Mouse (Mus musculus) midbrain, embryonic 13.5 days (tissue): ENCODE results near the gene Eif4g2. TPM values are rescaled to one million over a fixed set of nuclear protein-coding genes. Genes with fewer than 3 reads are reported as not detected.

Experiments used
- ATAC-seq: fragments of 200-750 bp; cut with Nextera tagmentation; 2 replicates; pipeline ENCODE4 v1.8.0; 2017; ENCODE audit warnings: mild to moderate bottlenecking, moderate TSS enrichment, moderate library complexity
- H3K27ac ChIP-seq: fragments of 300-500 bp; sonication (generic); 2 replicates; pipeline ENCODE4 v1.5.1; 2015; ENCODE audit warnings: inconsistent platforms, mild to moderate bottlenecking, moderate library complexity
- H3K27me3 ChIP-seq: fragments of 300-500 bp; sonication (generic); 2 replicates; pipeline ENCODE4 v1.6.1; 2015; ENCODE audit warnings: mild to moderate bottlenecking, inconsistent platforms
- H3K36me3 ChIP-seq: fragments of 300-500 bp; sonication (generic); 2 replicates; pipeline ENCODE4 v1.6.1; 2015; ENCODE audit warnings: mild to moderate bottlenecking, inconsistent platforms
- H3K4me1 ChIP-seq: fragments of 300-500 bp; sonication (generic); replicated peaks from 2 replicates; pipeline ENCODE4 v1.6.1; 2015; ENCODE audit warnings: inconsistent platforms
- H3K4me2 ChIP-seq: fragments of 300-500 bp; sonication (generic); replicated peaks from 2 replicates; pipeline ENCODE4 v1.6.1; 2015; ENCODE audit warnings: moderate library complexity, mild to moderate bottlenecking, inconsistent platforms
- H3K4me3 ChIP-seq: fragments of 300-500 bp; sonication (generic); replicated peaks from 2 replicates; pipeline ENCODE4 v1.5.1; 2015; ENCODE audit warnings: mild to moderate bottlenecking, inconsistent platforms
- H3K9ac ChIP-seq: fragments of 300-500 bp; sonication (generic); replicated peaks from 2 replicates; pipeline ENCODE4 v1.6.1; 2015; ENCODE audit warnings: mild to moderate bottlenecking, inconsistent platforms
- H3K9me3 ChIP-seq: fragments of 300-500 bp; sonication (generic); 2 replicates; pipeline ENCODE4 v1.6.1; 2016; ENCODE audit warnings: mild to moderate bottlenecking, inconsistent platforms
- WGBS: fragments of 180-500 bp; shearing (Covaris S2); methylation state at CpG from one replicate; pipeline ENCODE4 v1.1.7; 2015; 5-methylcytosine and 5-hydroxymethylcytosine counted together
- polyA plus RNA-seq: library from polyadenylated mRNA; unstranded; fragments of >200 nt; fragmentation: Nextera tagmentation; extraction: Ambion mirVana; gene quantifications from 2 replicates; pipeline ENCODE4 v1.2.1, GENCODE M21; 2015

Gene Eif4g2
- polyA plus RNA-seq: 1,301 and 1,321 TPM in 2 replicates

DNA sequence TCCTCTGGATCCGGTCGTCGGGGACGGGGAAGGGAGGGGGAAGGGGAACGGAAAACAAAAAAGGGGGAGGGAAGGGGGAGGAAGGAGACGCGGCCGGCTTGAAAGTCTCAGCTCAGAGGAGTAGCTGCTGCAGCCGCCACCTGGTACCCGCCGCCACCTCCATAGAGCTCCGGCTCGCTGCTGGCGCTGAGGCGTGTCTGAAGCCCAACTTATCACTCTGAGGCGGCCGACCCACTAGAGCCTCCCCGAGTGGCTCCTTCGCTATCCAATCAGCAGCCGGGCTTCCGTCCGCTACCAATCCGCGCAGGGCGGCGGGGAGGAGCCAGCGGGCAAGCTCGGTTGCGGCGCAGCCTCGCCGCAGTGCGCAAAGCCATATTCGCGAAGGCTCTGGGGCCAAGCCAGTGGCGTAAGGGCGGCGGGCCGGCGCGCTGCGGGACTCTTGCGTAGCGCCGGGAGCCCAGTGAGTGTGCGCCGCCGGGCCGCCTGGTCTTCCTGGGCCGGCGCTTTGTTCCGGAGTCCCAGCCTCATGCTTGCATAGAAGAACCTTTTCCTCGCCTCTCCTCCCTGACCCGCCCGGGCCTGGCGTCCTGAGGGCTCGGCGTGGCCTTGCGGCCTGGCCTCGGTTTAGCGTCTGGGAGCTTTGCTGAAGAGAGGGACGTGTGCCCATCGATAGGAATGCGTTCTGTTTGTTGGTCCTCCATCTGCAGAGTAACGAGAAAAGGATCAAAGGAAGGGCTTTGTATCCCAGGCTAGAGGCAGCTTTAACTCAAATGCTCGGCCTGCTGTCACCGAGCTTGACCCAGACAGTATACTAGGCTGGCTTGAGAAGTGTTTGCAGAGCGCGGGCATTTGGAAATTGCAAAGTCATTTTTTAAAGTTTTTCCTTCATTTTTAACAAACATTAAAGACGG, at the start of gene Eif4g2:
Gene Eif4g2, minus strand, starts transcription at position 209 of the 911 bp plus-strand sequence.
- Histone ChIP-seq H3K4me3 (peak within 1 kb of the TSS; percentile 99), H3K27me3 (no peaks in the 10 kb centered on the region), H3K4me1 (peaks cover 31% of the 10 kb centered on the region), H3K27ac (peak within 1 kb of the TSS; percentile 100), H3K36me3 (peaks cover 32% of the 10 kb centered on the region), H3K9me3 (no peaks in the 10 kb centered on the region), H3K9ac (peak within 1 kb of the TSS; percentile 100), H3K4me2 (peak within 1 kb of the TSS; percentile 92)
- WGBS: under 1% methylated on average over 70 of the region's 70 CpGs
- ATAC-seq: peak; percentile 99

DNA sequence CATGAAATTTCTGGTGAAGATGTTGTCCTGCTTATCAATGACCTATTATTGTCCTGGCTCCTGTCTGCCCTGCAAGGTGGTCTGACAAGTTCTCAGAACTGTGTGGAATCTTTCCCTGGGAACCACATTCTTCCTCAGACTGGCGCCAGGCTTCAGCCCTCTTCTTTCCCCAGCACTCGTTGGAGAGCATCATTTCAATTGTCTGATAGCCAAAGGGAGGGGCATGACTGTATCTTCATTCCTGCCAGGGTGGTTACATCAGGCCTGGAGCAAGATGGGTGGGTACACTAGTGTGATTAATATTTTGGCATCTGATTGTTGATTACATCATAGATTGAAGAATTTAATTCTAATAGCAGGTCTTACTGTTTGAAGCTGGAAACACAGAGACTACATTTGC, 49.8 kb upstream of the Eif4g2 start:
- WGBS: 76% methylated on average over 2 of the region's 2 CpGs
- Histone ChIP-seq H3K9ac (no peak overlapping the region), H3K4me2 (no peak overlapping the region), H3K4me1 (no peaks in the 10 kb centered on the region), H3K36me3 (no peaks in the 10 kb centered on the region), H3K27ac (no peak overlapping the region), H3K9me3 (no peaks in the 10 kb centered on the region), H3K27me3 (no peaks in the 10 kb centered on the region), H3K4me3 (no peak overlapping the region)
- no peak for ATAC-seq

DNA sequence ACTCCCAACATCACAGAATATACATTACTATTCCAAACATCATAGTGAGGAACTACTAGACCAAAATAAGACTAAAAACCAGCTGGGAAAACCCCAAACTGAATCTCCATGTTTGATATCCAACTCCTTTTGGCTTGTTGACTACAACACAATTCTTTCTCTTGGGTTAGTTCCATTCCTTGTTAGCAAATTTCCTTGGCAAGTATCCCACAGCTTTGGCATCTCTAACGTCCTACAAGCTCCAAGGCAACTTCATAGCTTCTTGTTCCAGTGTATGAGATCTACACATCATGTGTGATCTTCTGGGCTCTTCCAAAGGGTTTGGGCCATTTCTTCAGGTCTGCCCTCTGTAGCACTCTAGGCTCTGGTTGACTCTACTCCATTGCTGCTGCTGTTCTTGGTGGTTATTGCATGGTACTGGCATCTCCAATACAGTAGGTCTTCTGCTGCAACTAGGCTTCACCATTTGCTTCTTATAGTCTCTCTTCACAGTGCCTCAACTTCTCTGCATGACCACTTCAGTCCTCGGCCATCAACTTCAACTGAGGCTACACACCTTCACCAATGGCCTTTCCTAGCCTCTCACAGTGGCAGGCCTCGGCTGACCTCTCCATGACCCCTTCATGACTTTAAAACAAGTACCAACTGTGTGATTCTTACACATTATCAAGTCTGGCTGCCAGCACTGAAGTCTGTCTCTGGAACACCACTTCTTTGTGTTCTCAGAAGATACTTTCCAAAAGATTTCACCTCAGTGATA, 44.0 kb upstream of the Eif4g2 start:
- Histone ChIP-seq H3K36me3 (no peaks in the 10 kb centered on the region), H3K9ac (no peak overlapping the region), H3K27ac (no peak overlapping the region), H3K27me3 (no peaks in the 10 kb centered on the region), H3K9me3 (no peaks in the 10 kb centered on the region), H3K4me2 (no peak overlapping the region), H3K4me1 (0 out of 2 replicates have a peak, but pooled peaks cover 7% of the 10 kb centered on the region), H3K4me3 (no peak overlapping the region)
- 80% methylated on average over 3 of the region's 3 CpGs for WGBS
- ATAC-seq: no peak

DNA sequence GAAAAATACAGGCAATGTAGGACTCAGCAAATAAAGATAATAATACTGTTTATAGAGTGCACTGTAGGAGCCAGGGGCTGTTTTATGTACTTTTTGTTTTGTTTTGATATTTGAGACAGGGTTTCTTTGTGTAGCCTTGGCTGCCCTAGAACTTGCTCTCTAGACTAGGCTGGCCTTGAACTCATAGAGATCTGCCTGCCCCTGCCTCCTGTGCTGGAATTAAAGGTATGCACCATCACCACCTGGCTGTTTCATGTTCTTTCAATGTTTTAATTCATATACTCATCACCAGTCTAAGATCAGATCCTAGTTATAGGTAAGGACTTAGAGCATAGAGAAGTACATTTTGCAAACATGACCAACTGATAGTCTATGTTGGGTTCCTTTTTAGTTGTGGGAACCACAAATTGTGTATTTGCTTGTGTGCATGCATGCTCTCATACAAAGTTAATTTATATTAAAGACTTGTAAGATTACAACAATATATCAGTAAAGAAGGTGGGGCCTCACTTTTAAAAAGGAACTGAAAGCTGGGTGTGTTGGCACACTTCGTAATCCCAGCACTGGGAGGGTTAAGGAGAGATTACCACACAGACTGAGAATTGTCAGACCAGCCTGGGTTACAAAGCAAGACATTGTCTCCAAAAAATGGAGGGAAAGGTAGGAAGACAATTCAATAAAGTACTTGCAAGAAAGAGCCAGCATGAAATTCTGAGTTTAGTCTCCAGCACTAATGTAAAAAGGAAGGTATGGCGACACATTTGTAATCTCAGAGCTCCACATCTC, 41.1 kb upstream of the Eif4g2 start:
- Histone ChIP-seq H3K9me3 (no peaks in the 10 kb centered on the region), H3K36me3 (no peaks in the 10 kb centered on the region), H3K4me3 (no peak overlapping the region), H3K9ac (no peak overlapping the region), H3K4me2 (no peak overlapping the region), H3K27me3 (no peaks in the 10 kb centered on the region), H3K4me1 (peaks cover 14% of the 10 kb centered on the region), H3K27ac (no peak overlapping the region)
- ATAC-seq: no peak
- WGBS: 96% methylated on average over 2 of the region's 2 CpGs

DNA sequence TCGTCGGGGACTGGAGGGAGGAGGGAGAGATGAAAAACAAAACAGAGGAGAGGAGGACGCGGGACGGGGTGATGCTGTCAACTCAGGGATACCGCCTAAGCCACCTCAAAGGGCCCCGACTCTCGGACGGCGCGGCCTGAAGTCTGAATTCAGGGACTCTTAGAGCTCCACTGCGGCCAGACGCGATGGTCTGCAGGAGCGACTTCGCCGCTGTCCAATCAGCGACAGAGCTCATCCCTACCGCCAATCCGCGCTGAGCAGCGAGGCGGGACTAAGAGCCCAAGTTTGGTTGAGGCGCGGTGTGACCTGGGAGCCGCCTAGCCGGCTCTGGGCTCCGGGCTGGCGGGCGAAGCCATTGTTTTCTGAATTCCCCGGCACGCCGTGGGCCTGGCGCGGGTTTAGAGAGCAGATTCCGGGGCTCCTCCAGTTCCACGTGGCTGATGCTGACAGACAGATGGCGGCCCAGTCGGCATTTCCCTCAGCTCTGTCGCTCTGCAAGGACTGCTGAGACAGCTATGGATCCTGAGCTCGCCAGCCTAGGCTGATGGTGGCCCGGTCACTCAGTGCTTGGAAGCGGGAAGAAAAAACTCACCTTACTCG, 39.8 kb upstream of the Eif4g2 start:
- ATAC-seq: peak; percentile 99
- Histone ChIP-seq H3K9ac (peak overlapping the region; percentile 89), H3K4me3 (peak overlapping the region; percentile 63), H3K4me2 (peak overlapping the region; percentile 85), H3K4me1 (peaks cover 14% of the 10 kb centered on the region), H3K27me3 (no peaks in the 10 kb centered on the region), H3K27ac (peak overlapping the region; percentile 99), H3K36me3 (no peaks in the 10 kb centered on the region), H3K9me3 (no peaks in the 10 kb centered on the region)
- under 1% methylated on average over 44 of the region's 44 CpGs for WGBS

DNA sequence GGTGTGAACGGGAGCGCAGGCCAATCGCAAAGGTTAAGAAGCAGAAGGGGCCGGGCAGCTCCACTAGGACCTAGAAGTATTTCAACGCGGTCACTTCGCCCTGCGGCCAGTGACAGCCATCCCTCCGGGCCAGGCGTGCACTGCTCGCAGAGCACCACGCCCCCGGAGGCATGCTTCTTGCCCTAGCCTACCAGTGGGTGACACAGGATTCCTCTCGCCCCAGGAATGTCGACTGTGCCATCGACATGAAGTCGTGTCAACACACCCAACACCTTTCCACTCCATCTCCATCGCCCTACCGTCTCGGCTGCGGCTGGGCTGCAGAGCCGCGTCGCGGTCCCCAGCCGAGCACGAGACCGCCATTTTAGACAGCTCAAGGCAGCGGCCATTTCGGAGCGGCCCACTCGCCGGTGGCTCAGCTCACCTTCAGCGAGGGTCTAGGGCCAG, 39.3 kb upstream of the Eif4g2 start:
- Histone ChIP-seq H3K9ac (peak overlapping the region; percentile 89), H3K9me3 (no peaks in the 10 kb centered on the region), H3K27me3 (no peaks in the 10 kb centered on the region), H3K4me2 (peak overlapping the region; percentile 85), H3K36me3 (no peaks in the 10 kb centered on the region), H3K27ac (peak overlapping the region; percentile 99), H3K4me1 (peaks cover 14% of the 10 kb centered on the region), H3K4me3 (peak overlapping the region; percentile 63)
- peak; percentile 90 for ATAC-seq
- under 1% methylated on average over 34 of the region's 34 CpGs for WGBS

DNA sequence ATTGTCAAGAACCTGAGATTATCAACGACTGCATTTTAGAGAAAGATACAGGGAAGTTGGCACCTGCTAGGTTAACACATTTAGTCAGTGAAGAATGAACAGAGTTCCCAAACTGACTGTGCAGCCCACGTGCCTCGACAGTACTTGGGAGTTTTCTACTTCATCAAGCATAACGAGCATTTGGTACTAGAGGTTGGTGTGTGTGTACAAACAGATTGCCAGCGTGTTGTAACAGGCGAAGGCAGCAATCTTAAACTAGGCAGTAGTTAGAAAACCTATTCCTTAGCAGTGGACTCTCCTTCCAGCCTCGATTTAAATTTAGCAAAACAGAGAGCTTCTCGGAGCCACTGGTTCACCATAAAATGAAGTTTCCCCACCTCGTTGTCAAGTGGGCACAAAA, 38.7 kb upstream of the Eif4g2 start:
- ATAC-seq: no peak
- no peaks in the 10 kb centered on the region for H3K9me3 ChIP-seq
- peaks cover 14% of the 10 kb centered on the region for H3K4me1 ChIP-seq
- no peaks in the 10 kb centered on the region for H3K36me3 ChIP-seq
- H3K9ac ChIP-seq: peak overlapping the region; percentile 89
- peak overlapping the region; percentile 99 for H3K27ac ChIP-seq
- WGBS: 30% methylated on average over 9 of the region's 9 CpGs
- peak overlapping the region; percentile 63 for H3K4me3 ChIP-seq
- H3K4me2 ChIP-seq: peak overlapping the region; percentile 85
- H3K27me3 ChIP-seq: no peaks in the 10 kb centered on the region

DNA sequence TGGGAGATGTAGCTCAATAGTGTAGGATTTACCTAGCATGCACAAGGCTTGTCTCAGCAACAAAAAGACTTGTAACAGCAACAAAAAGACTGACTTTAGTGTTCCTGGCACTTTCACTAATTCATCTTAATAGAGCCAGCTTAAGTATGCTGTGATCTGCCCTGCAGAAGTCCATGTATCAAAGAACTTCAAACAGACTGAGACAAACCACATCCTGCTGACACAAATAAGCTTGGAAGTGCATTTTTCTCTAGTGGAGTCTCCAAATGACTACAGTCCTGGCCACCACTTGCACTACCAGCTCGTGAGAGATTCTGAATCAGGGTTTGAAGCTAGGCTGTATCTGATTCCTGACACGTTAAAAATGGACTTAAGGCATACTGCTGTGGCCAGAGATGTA, 26.7 kb upstream of the Eif4g2 start:
- 81% methylated on average over 2 of the region's 2 CpGs for WGBS
- no peak overlapping the region for H3K4me3 ChIP-seq
- no peaks in the 10 kb centered on the region for H3K4me1 ChIP-seq
- H3K36me3 ChIP-seq: peaks cover 10% of the 10 kb centered on the region
- H3K9me3 ChIP-seq: no peaks in the 10 kb centered on the region
- no peak overlapping the region for H3K27ac ChIP-seq
- H3K27me3 ChIP-seq: no peaks in the 10 kb centered on the region
- no peak overlapping the region for H3K4me2 ChIP-seq
- ATAC-seq: no peak
- no peak overlapping the region for H3K9ac ChIP-seq

DNA sequence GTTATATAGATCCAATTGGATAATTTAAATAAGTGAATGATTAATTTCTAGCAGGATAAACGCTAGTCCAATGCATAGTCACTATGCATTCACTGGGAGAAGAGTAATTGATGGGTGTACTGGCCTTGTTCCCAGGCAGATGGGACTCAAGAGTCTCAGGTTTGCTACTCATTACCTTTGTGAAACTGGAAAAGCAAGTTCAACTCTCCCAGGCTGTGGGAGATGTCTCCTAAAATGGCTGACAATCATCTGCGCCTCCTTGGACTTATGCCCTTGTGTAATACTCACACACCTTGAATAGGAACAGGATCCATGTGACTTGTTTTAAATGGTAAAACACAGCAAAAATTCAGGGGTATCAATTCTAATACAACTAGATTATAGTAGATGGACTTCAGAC, 26.3 kb upstream of the Eif4g2 start:
- ATAC-seq: no peak
- 93% methylated on average over 2 of the region's 2 CpGs for WGBS
- H3K9me3 ChIP-seq: no peaks in the 10 kb centered on the region
- H3K4me1 ChIP-seq: no peaks in the 10 kb centered on the region
- no peak overlapping the region for H3K9ac ChIP-seq
- peaks cover 6% of the 10 kb centered on the region for H3K36me3 ChIP-seq
- no peak overlapping the region for H3K27ac ChIP-seq
- H3K27me3 ChIP-seq: no peaks in the 10 kb centered on the region
- H3K4me3 ChIP-seq: no peak overlapping the region
- H3K4me2 ChIP-seq: no peak overlapping the region

DNA sequence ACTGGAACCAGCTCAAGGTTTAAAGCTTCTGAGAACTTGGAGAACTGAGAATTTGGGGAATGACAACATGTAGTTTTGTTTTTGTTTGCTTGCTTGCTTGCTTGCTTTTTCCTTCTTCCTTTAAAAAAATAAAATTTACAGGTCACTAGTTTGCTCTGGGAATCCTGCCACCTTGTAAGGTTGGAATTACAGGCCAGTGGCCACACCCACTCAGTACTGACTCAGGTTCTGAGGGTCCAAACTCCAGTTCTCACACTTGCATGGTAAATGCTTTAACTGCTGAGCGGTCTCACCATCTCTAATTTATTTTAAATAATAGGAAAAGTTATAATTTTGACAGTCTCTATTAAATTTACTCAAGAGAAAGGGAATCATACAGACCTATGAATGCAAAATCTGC, 15.4 kb upstream of the Eif4g2 start:
- Histone ChIP-seq H3K9me3 (no peaks in the 10 kb centered on the region), H3K27me3 (no peaks in the 10 kb centered on the region), H3K4me3 (no peak overlapping the region), H3K4me1 (no peaks in the 10 kb centered on the region), H3K36me3 (no peaks in the 10 kb centered on the region), H3K27ac (no peak overlapping the region), H3K4me2 (no peak overlapping the region), H3K9ac (no peak overlapping the region)
- WGBS: 90% methylated on average over 1 of the region's 1 CpGs
- no peak for ATAC-seq

DNA sequence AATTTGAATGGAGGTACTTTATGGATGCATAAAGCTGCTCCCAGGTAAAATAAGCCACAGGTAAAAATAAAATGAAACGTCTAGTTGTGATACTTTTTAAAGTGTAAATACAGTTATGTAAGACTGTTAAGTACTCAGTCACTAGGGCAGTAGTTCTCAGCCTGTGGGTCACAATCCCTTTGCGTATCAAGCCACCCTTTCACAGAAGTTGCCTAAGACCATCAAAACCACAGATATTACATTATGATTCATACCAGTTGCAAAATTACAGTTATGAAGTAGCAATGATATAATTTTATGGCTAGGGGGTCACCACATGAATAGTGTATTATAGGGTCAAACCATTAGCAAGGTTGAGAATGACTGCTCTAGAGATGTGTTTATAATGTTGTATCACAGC, 12.3 kb upstream of the Eif4g2 start:
- 82% methylated on average over 2 of the region's 2 CpGs for WGBS
- no peak for ATAC-seq
- H3K4me1 ChIP-seq: no peaks in the 10 kb centered on the region

More for the DNA sequence above, 12.3 kb upstream of the Eif4g2 start:
- Histone ChIP-seq H3K36me3 (no peaks in the 10 kb centered on the region), H3K4me3 (no peak overlapping the region), H3K9me3 (no peaks in the 10 kb centered on the region), H3K9ac (no peak overlapping the region), H3K4me2 (no peak overlapping the region), H3K27ac (no peak overlapping the region), H3K27me3 (no peaks in the 10 kb centered on the region)
